Mouse (Mus musculus) right cerebral cortex, postnatal 4 days (tissue): ENCODE measurements around the gene Lpar5.

Experiments
- DNase-seq: peaks from one replicate; pipeline ENCODE4 v3.0.0-alpha.2; 2022

Lpar5 gene

DNA sequence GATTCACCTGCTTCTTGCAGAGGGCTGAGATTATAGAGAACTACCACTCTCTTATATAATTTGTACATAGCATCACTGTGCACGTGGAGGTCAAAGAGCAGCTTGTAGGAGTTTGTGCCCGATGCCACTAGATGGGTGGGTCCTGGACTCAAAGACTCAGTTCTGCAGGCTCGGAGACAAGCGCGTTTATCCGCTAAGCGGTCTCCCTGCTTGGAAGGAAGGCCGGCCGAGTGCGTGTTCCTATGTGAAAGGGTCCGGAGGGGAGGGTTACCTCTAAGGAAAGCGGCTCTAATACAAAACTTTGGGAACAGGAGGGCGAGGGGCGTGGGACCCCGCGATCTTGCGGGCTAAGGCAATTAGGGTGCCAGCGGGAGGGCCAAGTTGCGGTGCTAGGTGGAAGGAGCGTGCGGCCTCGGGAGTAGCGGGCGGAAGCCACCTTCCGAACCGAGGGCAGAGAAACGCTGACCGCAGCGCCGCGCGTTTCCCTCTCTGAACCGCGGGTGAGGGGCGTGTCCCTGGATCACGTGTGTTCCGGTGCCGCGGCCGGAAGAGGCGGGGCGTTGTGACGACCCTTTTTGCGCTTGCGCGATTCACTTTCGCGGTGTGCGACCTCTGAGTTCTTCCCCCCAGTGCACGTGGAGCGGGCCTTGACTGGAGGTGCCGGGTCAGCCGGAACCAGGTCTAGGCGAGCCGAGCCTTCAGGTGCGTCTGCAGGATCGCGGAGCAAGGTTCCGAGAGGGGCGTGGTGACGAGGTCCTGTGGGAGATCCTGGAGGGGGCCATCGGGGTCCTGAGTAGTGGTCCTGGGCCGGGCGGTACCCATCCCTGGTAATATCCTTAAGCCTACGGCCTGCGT is 63.8 kb downstream of the Lpar5 start, which contains the start of gene Nop2:
Gene Nop2 (plus strand): TSS at position 608 of the 855 bp plus-strand sequence.
- peak; percentile 86 for DNase-seq
